Mouse (Mus musculus) neural tube, embryonic 14.5 days (tissue): ENCODE data around the gene Rbm25. TPM values are rescaled to one million over a fixed set of nuclear protein-coding genes. Genes with fewer than 3 reads are reported as not detected.

Experiments
- ATAC-seq: fragments of 200-750 bp; cut with Nextera tagmentation; 2 replicates; pipeline ENCODE4 v1.8.0; 2017; ENCODE audit warnings: low read depth, mild to moderate bottlenecking, moderate TSS enrichment, moderate library complexity
- H3K27ac ChIP-seq: fragments of 300-500 bp; sonication (generic); 2 replicates; pipeline ENCODE4 v1.5.1; 2014; ENCODE audit warnings: low read depth, mild to moderate bottlenecking, control low read depth, low read length, moderate library complexity, mixed read lengths
- H3K27me3 ChIP-seq: fragments of 300-500 bp; sonication (generic); 2 replicates; pipeline ENCODE4 v1.6.1; 2014; ENCODE audit warnings: low read length; ENCODE audit not compliant: control insufficient read depth, insufficient read depth
- H3K36me3 ChIP-seq: fragments of 300-500 bp; sonication (generic); 2 replicates; pipeline ENCODE4 v1.6.1; 2014; ENCODE audit warnings: low read length, mixed read lengths; ENCODE audit not compliant: control insufficient read depth, insufficient read depth
- H3K4me1 ChIP-seq: fragments of 300-500 bp; sonication (generic); 2 replicates; pipeline ENCODE4 v1.6.1; 2014; ENCODE audit warnings: low read length; ENCODE audit not compliant: control insufficient read depth, insufficient read depth
- H3K4me2 ChIP-seq: fragments of 300-500 bp; sonication (generic); 2 replicates; pipeline ENCODE4 v1.6.1; 2014; ENCODE audit warnings: mild to moderate bottlenecking, low read depth, low read length, control low read depth
- H3K4me3 ChIP-seq: fragments of 300-500 bp; sonication (generic); 2 replicates; pipeline ENCODE4 v1.5.1; 2014; ENCODE audit warnings: low read depth, low read length, control low read depth, mixed read lengths
- H3K9ac ChIP-seq: fragments of 300-500 bp; sonication (generic); replicated peaks from 2 replicates; pipeline ENCODE4 v1.6.1; 2014; ENCODE audit warnings: low read depth, mild to moderate bottlenecking, control low read depth, low read length, mixed read lengths
- H3K9me3 ChIP-seq: fragments of 300-500 bp; sonication (generic); 2 replicates; pipeline ENCODE4 v1.6.1; 2016; ENCODE audit warnings: low read length; ENCODE audit not compliant: control insufficient read depth
- WGBS: fragments of 180-500 bp; shearing (Covaris S2); extraction: QIAGEN DNeasy Blood & Tissue Kit; methylation state at CpG from one replicate; pipeline ENCODE4 v1.1.7; 2014; 5-methylcytosine and 5-hydroxymethylcytosine counted together
- polyA plus RNA-seq: library from polyadenylated mRNA; unstranded; fragments of >200 nt; fragmentation: Nextera tagmentation; extraction: Ambion mirVana; gene quantifications from 2 replicates; pipeline ENCODE4 v1.2.1, GENCODE M21; 2014

Rbm25 gene
- polyA plus RNA-seq, 1 experiment from 2014 or later: 242 TPM

- H3K9ac ChIP-seq: peak overlapping the region; percentile 90
- peak overlapping the region; percentile 91 for H3K4me3 ChIP-seq
- no peaks in the 10 kb centered on the region for H3K36me3 ChIP-seq
- H3K9me3 ChIP-seq: no peaks in the 10 kb centered on the region
- no peaks in the 10 kb centered on the region for H3K27me3 ChIP-seq
- peak overlapping the region; percentile 54 for H3K4me2 ChIP-seq
- H3K27ac ChIP-seq: peak overlapping the region; percentile 95
- under 1% methylated on average over 43 of the region's 49 CpGs for WGBS
- peak; percentile 88 for ATAC-seq
- H3K4me1 ChIP-seq: peaks cover 15% of the 10 kb centered on the region; the same call in 1 of the 2 replicates
These were observed 57.5 kb downstream of the Rbm25 start for GRCm38 (mm10) chr12:83688316-83689086.

- Histone ChIP-seq H3K27ac (peak overlapping the region; percentile 95; the same call in 1 of the 2 replicates), H3K9me3 (no peaks in the 10 kb centered on the region), H3K4me1 (peaks cover 15% of the 10 kb centered on the region; the same call in 1 of the 2 replicates), H3K36me3 (no peaks in the 10 kb centered on the region), H3K9ac (peak overlapping the region; percentile 90), H3K4me2 (peak overlapping the region; percentile 54), H3K27me3 (no peaks in the 10 kb centered on the region), H3K4me3 (peak overlapping the region; percentile 91)
- WGBS: 33% methylated on average over 6 of the region's 6 CpGs
- no peak for ATAC-seq
These were observed 58.0 kb downstream of the Rbm25 start for GRCm38 (mm10) chr12:83689087-83689432.

- H3K9me3 ChIP-seq: no peaks in the 10 kb centered on the region
- WGBS: 92% methylated on average over 5 of the region's 5 CpGs
- ATAC-seq: no peak
- H3K27me3 ChIP-seq: no peaks in the 10 kb centered on the region
- H3K9ac ChIP-seq: no peak overlapping the region
- no peaks in the 10 kb centered on the region for H3K36me3 ChIP-seq
- H3K27ac ChIP-seq: no peak overlapping the region
- H3K4me3 ChIP-seq: no peak overlapping the region
- peaks cover 14% of the 10 kb centered on the region; the same call in 1 of the 2 replicates for H3K4me1 ChIP-seq
- H3K4me2 ChIP-seq: no peak overlapping the region
These were observed 63.0 kb downstream of the Rbm25 start for GRCm38 (mm10) chr12:83694011-83694410.

GRCm38 (mm10) chr12:83694669-83695068, 63.6 kb downstream of the Rbm25 start:
- 92% methylated on average over 3 of the region's 3 CpGs for WGBS
- peaks cover 7% of the 10 kb centered on the region; the same call in 1 of the 2 replicates for H3K4me1 ChIP-seq
- no peak for ATAC-seq
- no peak overlapping the region for H3K4me3 ChIP-seq
- peaks cover 4% of the 10 kb centered on the region; the same call in 1 of the 2 replicates for H3K36me3 ChIP-seq
- H3K27ac ChIP-seq: no peak overlapping the region
- H3K27me3 ChIP-seq: no peaks in the 10 kb centered on the region
- H3K9me3 ChIP-seq: no peaks in the 10 kb centered on the region
- H3K4me2 ChIP-seq: no peak overlapping the region
- no peak overlapping the region for H3K9ac ChIP-seq

- WGBS: 88% methylated on average over 4 of the region's 4 CpGs
These were observed 67.6 kb downstream of the Rbm25 start for GRCm38 (mm10) chr12:83698637-83699036.

GRCm38 (mm10) chr12:83701608-83702007, 70.6 kb downstream of the Rbm25 start:
- 90% methylated on average over 7 of the region's 7 CpGs for WGBS
- no peak overlapping the region for H3K9ac ChIP-seq

More at GRCm38 (mm10) chr12:83698637-83699036, 67.6 kb downstream of the Rbm25 start:
- ATAC-seq: no peak
- no peak overlapping the region for H3K4me2 ChIP-seq
- no peak overlapping the region for H3K9ac ChIP-seq
- H3K4me1 ChIP-seq: 0 out of 2 replicates have a peak, but pooled peaks cover 3% of the 10 kb centered on the region
- peaks cover 6% of the 10 kb centered on the region; the same call in 1 of the 2 replicates for H3K36me3 ChIP-seq
- H3K4me3 ChIP-seq: no peak overlapping the region
- no peaks in the 10 kb centered on the region for H3K9me3 ChIP-seq
- H3K27me3 ChIP-seq: no peaks in the 10 kb centered on the region
- H3K27ac ChIP-seq: no peak overlapping the region

GRCm38 (mm10) chr12:83702796-83703195, 71.8 kb downstream of the Rbm25 start:
- Histone ChIP-seq H3K36me3 (peaks cover 10% of the 10 kb centered on the region; the same call in 1 of the 2 replicates), H3K9me3 (no peaks in the 10 kb centered on the region), H3K4me2 (no peak overlapping the region), H3K4me3 (no peak overlapping the region), H3K4me1 (0 out of 2 replicates have a peak, but pooled peaks cover 3% of the 10 kb centered on the region), H3K9ac (no peak overlapping the region), H3K27ac (no peak overlapping the region), H3K27me3 (no peaks in the 10 kb centered on the region)
- no peak for ATAC-seq
- WGBS: 22% methylated on average over 4 of the region's 4 CpGs

More at GRCm38 (mm10) chr12:83701608-83702007, 70.6 kb downstream of the Rbm25 start:
- Histone ChIP-seq H3K27me3 (no peaks in the 10 kb centered on the region), H3K4me1 (0 out of 2 replicates have a peak, but pooled peaks cover 3% of the 10 kb centered on the region), H3K4me3 (no peak overlapping the region), H3K4me2 (no peak overlapping the region), H3K27ac (no peak overlapping the region), H3K9me3 (no peaks in the 10 kb centered on the region), H3K36me3 (peaks cover 6% of the 10 kb centered on the region; the same call in 1 of the 2 replicates)
- ATAC-seq: no peak

GRCm38 (mm10) chr12:83706951-83707350, 75.9 kb downstream of the Rbm25 start:
- 0 out of 2 replicates have a peak, but pooled peaks cover 3% of the 10 kb centered on the region for H3K36me3 ChIP-seq
- 0 out of 2 replicates have a peak, but pooled peaks cover 3% of the 10 kb centered on the region for H3K4me1 ChIP-seq
- no peaks in the 10 kb centered on the region for H3K9me3 ChIP-seq
- no peak overlapping the region for H3K9ac ChIP-seq
- no peak overlapping the region for H3K4me3 ChIP-seq
- WGBS: 67% methylated on average over 4 of the region's 4 CpGs
- H3K27me3 ChIP-seq: no peaks in the 10 kb centered on the region
- H3K27ac ChIP-seq: no peak overlapping the region
- ATAC-seq: no peak
- no peak overlapping the region for H3K4me2 ChIP-seq
